Mouse (Mus musculus): Measurements from ENCODE around the gene Tut1.
"Not testable (repeated sequence)": the region's sequence is repeated elsewhere in the genome, so short reads cannot be mapped to it uniquely, and the experiment has no call there.

The Tut1 gene

GRCm38 (mm10) chr19:8999223-8999622, 45.6 kb downstream of the Tut1 start:
- no peak for DNase-seq (ENCODE audit: low read depth, low spot score)

GRCm38 (mm10) chr19:9006915-9007314, 53.3 kb downstream of the Tut1 start:
- DNase-seq (ENCODE audit: low read depth, low spot score): not testable (repeated sequence)

All from R1 (cell line).